Mouse (Mus musculus) heart, postnatal 0 days (tissue): ENCODE measurements at regions not wholly inside any gene's neighbourhood (a gene's known extent, or its start where the extent isn't known, plus 50 kb on each side); places are given as distances from the start of the nearest gene placed in this dataset.

Experiments used
- CTCF ChIP-seq: IDR thresholded peaks from 2 replicates; pipeline ENCODE4 v1.5.1; 2016; ENCODE audit warnings: antibody characterized with exemption, control low read depth, low read depth
- EP300 ChIP-seq: IDR thresholded peaks from 2 replicates; pipeline ENCODE4 v1.6.1; 2016; ENCODE audit warnings: antibody characterized with exemption, low read depth

DNA sequence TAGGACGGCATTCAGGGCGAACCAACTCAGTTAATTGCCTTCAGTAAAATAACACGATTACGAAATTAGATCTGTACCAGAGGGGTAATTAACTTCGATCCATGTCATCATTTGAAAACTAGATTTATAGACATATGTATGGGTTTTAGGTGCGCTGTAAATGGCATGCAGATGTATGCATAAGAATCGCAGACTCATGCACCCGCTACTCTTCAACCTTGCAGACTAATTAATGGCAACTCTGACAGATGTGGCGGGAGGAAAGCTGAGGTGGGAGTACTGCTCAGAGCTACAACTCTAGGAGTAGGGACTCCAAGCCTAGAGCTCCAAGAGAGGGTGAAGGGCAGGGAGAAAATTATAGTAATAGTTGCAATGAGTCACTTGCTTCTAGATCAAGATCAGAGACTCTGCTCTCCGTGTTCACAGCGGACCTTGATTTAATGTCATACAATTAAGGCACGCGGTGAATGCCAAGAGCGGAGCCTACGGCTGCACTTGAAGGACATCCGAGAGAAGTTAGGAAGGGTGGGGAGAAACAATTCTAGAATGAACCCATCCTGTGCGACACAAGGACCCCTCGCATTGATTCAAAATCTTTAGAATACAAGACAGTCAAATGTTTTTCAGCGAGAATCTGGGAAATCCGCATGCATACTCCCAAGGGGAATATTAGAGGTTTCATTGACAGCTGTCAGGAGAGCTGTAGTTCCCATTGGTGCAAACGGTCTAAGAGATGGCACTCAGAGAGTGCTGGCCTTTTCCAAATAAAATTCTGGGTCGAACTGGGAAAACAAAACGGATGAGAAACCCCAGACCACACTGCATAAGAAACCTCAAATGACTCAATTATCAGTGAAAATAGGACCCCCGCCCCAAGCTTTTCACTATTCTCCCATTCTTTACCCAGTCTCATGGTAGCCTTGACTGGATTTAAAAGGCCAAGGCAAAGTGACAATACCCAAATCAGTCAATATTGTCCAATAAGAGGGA, 152.6 kb upstream of the Cypt12 start:
- TF ChIP-seq CTCF = no peak
- no peak for TF ChIP-seq EP300
